Mouse (Mus musculus): Measurements from ENCODE around the gene Slc6a9. TPM values are rescaled to one million over a fixed set of nuclear protein-coding genes. Genes with fewer than 3 reads are reported as not detected.

Slc6a9 gene
- polyA plus RNA-seq, 3 experiments from 2014 or later: not detected

DNA sequence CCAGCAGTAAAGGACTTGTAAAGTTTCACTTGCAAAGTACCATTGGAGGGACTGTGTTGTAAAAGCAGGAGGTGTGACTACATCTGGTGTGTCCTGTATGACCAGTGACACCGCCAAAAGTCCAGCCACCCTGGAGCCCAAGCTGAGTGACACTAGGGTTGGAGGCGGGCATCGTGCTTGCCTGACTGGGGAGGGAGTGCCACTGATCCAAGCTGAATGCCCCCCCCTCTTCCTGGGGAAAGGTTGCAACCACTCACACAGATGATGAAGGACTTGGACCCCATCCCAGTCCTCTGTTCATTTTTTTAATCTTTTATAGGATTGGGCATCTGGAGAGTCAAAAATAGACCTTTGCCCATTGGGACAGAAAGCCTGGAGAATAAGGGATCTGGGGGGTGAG, 7.3 kb downstream of the Slc6a9 start:
- ATAC-seq: no peak

DNA sequence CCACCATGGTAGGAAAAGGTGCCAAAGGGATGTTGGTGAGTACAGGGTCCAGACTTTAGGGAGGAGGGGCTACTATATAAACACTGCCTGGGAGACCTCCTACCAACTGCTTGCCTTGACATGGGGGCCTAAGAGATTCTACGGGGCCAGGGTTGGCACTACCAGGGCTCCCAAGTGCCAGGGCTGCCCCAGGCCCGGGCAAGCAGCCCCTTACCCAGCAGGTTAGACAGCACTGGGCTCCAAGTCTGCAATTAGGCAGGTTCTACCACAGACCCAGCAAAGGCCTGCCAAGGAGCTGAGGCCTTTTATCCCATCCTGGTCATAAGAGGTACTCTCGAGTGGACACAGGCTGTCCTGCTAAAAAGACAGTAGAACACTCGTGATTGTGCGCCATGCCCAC, 8.8 kb downstream of the Slc6a9 start:
- ATAC-seq: no peak

DNA sequence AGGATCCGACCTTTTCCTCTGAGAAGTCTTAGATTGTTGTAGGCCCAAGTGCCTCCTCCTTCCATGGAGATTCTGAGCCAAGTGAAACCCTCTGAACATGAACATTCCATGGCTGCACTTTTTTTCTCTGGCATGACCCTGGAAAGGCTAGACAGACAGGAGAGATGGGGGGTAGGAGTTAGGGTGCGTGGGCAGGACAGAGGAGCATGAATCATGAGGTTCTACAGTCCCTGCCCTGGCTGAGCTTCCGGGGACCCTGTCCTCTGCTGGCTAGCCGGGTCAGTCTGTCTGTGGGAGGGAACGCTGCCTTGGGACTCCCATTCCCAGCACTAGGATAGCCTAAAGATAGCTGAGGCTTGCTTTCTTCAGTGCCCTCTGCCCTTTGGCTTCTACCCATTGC, 10.2 kb downstream of the Slc6a9 start:
- ATAC-seq: no peak

DNA sequence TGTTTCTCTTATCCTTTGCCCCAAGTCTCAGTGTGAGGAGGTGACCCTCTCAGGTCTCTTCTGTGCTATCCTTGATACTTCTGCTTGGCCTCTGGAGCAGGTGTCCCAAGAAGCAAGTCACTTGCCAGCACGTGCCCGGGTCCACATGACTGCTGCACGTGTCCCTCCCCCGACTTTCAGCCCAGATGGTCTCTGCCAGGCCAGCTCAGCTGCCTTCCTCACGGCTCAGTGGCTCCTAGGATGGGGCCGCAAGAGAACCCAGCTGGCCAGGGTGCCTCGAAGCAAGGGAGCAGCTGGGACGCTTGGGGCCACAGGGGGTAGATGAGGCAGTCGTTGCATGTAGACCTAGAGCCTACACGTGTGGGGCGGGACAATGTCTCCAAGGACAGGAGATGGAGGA, 11.0 kb downstream of the Slc6a9 start:
- no peak for ATAC-seq

DNA sequence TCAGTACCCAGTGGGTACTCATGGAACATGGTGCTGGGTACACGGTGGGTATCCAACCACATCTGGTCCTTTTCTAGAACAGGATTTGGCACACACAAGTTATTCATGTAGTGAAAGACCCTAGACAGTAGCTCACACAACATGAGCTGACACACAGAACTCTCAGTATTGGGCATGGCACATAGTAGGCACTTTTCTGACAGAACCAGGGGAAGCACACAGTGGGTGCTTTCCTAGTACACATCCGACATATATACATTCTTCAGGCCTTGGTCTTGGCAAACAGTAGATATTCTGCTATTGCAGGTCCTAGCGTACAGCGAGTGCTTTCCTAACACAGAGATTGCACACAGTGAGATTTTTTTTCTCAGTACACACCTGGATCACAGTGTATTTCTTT, 12.0 kb downstream of the Slc6a9 start:
- no peak for ATAC-seq

DNA sequence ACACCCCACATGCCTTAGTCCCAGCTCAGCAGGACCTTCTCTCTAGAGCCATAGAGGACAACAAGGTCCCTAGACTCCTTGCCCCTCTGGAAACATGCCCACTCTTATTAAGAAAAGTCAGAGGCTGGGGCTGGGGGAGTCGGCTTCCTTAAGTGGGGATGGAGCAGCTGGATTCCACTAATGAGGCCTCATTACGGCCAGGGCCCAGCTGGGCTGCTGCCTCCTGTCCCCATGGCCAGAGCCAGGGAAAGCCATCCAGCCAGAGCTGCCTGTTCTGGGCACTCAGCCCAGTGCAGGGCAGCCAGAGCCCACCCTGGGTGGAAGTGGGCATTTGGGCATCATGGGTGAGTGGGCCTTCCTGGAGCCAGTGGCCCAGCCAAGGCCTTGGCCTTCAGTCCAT, 12.7 kb downstream of the Slc6a9 start:
- ATAC-seq: no peak

DNA sequence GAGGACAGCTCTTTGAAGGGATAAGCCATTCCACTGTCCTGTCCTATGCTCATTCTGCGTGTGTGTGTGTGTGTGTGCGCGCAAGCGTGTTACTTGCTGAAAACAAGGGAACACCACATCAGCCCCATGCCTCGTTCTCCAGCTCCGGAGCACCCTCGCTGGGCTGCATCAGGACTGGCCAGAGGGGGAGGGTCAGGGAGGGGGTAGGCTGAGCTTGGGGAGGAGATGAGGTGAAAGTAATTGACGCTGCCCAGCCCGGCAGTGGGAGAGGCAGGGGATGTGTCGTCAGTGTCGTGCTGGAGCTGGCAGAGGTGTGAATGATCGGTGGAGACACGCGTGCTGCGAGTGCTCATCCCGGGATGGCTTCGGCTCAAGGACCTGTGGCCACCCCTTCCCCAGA, 14.8 kb downstream of the Slc6a9 start:
- ATAC-seq: no peak

DNA sequence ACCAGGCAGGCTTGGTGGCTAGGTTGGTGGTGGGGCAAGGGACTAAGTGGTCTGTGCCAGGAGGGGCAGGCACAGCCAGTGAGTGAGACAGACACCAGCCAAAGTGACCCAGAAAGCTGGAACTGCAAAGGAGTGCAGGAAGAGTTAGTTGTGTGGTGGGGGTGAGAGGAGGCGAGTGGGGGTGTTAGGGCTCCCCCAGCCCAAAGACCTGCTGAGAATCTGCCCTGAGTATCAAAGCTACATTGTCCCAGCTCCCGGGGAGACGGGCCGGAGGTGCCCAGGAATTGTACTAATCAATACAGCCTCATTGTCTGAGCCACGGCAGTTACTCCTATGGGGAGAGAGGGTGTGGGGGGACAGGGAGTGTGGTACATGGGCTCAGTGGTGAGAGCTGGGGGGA, 15.2 kb downstream of the Slc6a9 start:
- no peak for ATAC-seq

DNA sequence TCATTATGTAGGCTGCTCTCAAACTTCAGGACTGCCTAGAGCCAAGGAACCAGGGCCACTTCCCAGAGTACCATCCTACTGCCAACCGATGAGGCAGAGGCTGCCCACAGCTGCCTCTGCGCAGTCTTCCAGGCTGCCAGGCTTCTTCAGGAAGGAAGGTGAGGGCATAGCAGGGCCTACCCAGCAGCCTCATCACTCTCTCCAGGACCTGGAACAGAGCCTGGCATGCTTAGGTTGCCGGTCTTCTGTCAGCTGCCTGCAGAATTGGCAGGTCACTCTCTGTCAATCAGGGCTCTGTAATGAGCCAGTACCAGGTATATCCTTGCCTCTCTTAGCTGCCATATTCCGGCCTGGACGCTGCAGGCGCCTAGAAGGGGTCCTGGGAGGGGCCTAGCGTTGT, 15.9 kb downstream of the Slc6a9 start:
- no peak for ATAC-seq

DNA sequence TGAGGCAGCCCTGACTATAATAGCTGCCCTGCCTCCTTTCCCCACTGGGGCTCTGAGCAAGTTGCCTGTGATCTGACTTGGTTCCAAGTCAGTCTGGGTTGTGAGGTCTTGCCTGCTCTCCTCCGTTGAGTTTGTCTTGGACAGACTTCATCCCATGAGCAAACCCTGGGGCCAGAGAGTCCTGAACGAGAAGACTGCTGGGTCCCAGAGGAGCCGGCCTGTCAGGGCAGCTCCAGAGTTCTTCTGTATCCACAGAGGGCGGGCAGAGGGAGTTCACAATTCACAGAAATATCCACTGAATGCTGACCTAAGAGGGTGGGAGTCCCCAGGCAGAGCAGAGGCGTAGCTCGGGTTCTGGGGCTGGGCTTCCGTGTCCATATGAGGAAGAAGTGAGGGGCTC, 16.6 kb downstream of the Slc6a9 start:
- ATAC-seq: no peak

DNA sequence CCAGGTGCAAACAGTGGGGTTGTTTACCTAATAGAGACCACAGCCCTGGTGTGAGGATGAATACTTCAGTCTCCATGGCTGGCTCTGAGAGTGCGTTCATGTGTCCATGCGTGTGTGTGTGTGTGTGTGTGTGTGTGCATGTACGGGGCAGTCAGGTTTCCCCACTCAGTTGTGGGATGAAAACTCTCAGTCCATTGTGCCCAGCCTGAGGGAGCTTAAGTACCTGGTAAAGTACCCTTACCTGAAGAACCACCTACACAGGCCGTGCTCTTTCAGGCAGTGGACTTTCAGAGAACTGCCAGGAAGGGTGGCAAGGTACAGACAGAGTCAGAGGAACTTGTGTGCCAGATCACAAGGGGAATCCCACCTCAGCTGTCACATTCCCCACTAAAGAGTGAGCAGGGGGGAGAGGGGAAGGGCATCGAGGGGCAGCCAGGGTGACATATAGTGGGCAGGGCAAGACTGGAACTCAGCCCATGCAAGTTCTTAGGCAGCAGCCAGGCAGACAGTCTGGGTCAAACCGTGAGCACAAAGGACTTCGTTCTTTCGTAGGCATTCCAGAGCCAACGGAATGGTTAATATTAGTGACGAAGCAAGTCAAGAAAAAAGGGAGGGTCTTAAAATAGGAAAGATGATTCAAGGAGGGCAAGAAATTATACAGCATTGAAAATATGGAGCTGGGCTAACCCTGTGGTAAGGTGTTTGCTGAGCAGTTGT, 18.0 kb downstream of the Slc6a9 start:
- ATAC-seq: no peak

DNA sequence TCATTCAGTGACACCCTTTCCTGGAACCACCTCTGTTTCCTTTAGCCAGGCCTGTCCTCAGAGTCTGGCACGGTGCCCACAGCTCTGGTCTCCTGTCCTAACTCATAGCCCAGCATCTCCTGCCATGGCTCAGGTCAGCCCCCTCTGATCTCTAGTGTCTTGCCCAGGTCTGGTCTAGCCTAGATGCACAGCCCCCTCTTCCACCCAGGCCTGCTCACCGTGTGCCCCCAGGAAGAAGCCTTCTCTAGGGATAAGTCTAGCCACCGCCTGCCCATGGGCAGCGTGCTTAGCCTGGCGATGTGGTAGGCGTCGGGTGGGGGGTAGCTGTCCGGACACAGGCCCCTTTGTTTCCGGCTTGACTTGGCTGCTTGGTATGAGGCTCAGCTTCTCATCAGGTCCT, 20.8 kb downstream of the Slc6a9 start:
- ATAC-seq: no peak

DNA sequence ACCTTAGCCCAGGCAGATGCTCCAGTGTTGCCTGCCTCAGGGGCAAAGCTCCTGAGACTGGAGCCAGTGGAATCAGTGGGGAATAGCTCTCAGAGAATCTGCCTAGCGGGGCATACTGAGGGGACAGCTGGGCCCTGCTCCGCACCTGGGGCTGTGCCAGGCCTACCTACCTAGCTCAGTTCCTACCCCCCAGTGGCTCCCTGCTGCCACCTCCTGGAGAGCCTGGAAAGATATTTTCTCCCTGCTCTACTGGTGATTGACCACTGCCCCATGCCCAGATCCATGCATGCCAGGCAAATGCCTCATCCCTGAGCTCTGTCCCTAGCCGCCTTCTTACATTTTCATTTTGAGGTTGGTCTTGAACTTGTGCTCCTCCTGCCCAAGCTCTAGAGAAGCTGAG, 24.5 kb downstream of the Slc6a9 start:
- no peak for ATAC-seq

DNA sequence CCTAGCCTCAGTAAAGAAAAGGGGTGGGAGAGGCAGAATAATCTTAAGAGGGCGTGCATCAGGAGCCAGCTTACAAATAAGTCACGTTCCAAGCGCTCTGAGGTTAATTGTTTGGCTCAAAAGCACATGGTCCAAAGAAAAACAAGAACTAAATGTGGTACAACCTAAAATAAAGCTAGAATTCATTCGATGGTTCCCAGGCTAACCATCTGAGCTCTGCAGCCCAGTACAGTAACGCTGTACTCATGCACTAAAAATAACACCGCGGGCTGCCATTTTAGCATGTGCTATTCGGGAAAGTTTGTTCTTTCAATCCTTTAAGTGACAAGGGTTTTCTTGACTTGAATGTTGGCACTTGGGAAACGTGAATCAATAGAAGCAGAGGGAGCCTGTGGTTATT, 26.3 kb downstream of the Slc6a9 start:
- ATAC-seq: no peak

DNA sequence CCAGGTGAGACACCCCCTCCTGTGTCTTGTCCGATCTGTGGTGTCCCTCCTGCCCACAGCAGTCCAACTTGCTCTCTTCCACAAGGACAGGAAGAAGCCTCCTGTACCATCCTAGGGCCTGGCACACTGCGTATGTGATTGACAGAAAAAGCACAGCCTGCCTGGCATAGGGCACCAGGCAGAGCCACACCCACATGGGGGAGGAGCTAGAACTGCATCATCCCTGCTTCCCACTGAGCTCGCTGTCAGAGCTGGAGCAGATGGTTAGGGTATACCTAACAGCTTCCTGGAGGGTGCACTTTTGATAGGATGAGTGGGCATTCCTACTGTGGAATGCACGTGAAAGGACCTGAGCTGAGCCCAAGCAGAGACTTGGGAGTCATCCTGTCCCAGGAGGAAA, 28.5 kb downstream of the Slc6a9 start:
- no peak for ATAC-seq

DNA sequence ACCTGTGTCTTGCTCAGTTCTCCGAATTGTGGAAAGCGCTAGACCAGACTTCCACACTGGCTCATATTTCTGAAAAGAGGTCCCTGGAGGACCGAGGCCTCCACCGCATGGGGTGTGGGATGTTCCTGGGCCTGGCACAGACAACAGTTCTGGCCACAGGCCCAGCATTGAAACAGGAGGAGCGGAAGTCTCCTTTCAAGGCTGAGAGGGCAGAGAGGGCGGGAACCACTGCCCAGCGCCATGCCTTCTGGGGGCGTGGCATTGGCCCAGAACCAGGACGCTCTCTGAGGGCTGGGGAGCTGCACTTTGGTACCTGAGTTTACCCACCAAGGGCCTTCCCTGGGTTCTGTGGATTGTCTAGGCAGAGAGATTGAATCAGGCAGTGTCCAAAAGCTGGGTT, 31.8 kb downstream of the Slc6a9 start:
- ATAC-seq: no peak

DNA sequence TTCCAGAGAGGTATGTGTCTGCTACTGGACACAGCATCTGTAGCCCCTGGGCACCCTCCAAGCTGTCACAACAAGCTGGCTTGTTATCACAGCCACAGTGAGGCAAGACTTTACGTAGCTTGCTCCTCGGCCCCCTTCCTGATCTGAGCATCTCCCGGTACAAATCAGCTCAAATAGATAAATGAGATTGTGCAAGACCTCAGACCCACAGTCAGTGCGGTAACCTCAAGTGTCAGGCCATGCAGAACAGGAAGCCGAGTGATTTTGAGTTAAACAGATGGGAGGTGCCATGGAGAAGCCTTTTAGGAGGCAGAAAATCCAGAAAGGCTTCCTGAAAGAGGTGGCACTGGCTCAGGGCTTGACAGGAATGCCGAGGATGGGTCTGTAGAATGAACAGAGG, 32.7 kb downstream of the Slc6a9 start:
- ATAC-seq: no peak

DNA sequence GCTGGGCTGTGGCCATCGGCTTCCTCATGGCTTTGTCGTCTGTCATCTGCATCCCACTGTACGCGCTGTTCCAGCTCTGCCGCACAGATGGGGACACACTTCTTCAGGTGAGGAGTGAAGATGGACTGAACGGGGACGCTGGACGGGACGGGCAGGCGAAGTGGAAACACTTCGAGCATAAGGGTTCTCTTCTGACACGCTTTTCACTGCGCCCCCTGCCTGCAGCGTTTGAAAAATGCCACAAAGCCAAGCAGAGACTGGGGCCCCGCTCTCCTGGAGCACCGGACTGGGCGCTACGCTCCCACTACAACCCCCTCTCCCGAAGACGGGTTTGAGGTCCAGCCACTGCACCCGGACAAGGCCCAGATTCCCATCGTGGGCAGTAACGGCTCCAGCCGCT, 33.5 kb downstream of the Slc6a9 start:
- no peak for ATAC-seq

DNA sequence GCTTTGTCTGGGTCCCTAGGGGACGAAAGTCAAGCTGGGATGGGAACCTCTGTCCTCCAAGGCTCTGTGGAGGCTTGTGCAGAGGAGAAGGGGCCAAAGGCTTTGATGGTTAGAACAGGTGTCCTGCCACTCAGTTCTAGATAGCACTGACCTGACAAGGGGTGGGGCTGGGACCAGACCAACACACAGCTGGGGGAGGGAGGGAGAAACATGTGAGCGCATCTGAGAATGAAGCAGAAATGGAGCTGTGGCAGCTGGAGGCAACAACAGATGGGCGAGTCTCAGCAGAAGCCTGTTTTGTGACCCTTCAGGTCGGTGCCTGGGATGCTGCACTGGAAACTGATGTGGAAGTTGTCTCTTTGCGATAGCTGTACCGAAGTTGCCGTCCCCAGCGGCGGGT, 35.0 kb downstream of the Slc6a9 start:
- ATAC-seq: no peak

DNA sequence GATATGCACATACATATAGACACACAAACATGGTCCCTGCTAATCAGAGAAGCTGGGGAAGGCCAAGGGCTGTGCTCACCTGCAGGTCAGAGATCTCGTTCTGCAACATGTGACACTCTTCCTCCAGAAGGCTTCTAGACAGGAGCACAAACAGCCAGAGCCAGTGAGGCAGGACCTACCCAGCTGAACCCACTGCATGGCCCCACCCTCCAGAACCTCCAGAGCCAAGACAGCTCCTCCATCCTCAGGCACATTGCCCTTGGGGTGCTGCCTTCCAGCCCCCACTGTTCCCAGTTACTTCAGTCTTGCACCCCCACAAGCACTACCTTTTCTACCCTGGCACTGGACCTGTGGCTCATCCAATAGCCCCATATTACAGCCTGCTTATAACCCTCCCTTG, 36.1 kb downstream of the Slc6a9 start:
- no peak for ATAC-seq

DNA sequence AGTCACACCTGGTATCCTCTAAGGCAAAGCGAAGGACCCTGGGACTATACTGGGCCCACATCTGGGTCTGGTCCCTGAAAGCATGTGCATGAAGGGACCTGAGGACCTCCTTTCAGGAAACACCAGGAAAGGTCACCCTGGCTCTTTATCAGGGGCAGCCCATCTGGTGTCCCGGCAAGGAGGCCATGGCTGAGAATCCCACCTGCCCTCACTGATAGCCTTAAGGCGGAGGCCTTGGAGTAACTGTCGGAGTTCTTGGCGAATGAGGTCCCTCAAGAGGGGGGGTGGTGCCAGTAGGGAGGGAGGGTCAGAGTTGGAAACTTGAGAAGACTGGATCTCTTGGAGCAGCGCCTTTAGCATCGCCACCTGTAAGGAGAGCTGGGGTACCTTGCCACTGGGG, 37.5 kb downstream of the Slc6a9 start:
- ATAC-seq: no peak

DNA sequence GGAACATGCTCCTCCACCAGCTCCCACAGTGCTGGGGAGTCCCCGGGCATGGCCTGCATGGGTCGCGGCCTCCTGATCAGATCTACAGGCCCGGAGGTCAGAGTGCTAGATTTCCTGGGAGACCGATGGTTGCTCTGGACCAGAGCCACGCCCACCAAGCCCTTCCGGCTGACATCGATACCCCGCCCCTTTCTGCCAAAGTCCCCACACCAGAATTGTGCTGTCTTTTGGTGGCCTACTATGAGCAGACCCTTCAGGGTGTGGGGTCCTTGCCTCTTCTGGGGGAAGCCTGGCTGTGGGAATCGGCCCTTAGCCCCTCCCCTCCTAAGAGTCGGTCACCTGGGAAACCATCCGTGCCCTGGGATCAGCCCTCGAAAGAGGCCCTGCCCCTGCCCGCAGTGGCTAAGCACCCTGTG, 38.2 kb downstream of the Slc6a9 start, which contains the start of gene Ccdc24:
Gene Ccdc24 (minus strand): TSS at position 87 of the 416 bp plus-strand sequence.
- ATAC-seq: no peak

DNA sequence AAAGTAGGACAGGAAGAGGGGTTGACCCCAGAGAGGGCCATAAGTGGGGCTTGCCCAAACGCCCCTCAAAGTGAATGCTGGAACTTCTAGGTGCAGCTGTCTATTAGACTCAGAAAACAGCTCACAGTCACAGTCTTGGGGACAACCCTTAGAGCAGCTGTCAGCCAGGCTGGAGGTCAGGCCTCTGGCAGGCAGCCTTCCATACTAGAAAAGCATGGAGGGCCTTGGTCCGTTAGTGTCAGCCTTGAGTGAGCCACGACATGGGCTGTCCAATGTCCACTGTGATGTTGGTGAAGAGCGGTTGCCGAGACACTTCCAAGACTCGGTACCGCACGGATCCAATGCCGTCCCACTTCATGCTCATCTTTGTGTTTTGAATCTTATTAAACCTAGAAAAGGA, 39.3 kb downstream of the Slc6a9 start:
- no peak for ATAC-seq

DNA sequence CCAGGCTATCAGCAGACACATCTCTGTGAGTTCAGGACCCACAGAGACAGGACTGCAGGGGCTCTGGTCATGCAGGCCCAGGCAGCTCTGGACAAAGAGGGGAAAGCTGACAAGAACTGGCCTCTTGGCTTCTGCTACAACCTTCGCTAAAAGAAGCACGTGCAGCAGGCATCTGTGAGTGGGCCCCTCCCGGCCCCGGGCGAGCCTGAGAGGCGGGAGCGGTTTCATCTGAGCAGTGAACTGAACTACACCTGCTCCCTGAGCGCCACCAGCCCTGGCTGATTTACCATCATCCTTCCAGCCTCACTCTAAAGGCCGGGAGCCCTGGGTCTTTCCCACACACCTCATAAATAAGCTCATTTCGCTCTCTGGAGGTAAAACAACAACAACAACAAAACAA, 44.0 kb downstream of the Slc6a9 start:
- ATAC-seq: no peak

DNA sequence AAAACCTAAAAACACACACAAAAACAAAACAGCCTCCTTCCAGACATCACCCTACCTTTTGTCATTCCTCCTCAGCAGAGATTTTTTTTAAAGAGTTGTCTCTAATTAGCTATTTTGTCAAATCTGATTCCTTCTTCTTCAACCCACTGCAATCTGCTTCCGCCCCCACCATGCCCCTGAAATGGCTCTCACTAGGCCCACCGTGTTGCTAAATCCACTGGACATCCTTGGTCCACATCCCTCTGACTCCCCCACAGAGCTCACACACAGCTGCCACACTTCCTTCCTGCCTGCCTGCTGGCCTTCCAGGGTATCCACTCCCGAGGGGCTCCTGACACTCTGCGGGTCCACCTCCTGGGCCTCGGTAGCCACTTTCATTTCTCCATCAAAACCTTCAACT, 44.4 kb downstream of the Slc6a9 start:
- ATAC-seq: no peak
